Mouse (Mus musculus): ENCODE results near the gene Hkdc1.

The Hkdc1 gene

GRCm38 (mm10) chr10:62380936-62381335 lies 41.4 kb downstream of the Hkdc1 start:
- in situ Hi-C loops (cut with MboI, MseI): loop anchor here (10.0 kb wide), 1 partner anchor 816 kb away; no protein-coding TSS in a partner anchor

- in situ Hi-C loops (cut with MboI, MseI): loop anchor here (10.0 kb wide), 1 partner anchor 815 kb away; no protein-coding TSS in a partner anchor
Observed at GRCm38 (mm10) chr10:62379808-62380207, 42.5 kb downstream of the Hkdc1 start, which contains the start of gene Hk1. TSS of gene Hk1 (minus strand) at chr10:62379908.

- in situ Hi-C loops (cut with MboI, MseI): no loop called here
Observed at GRCm38 (mm10) chr10:62358827-62359226, 63.5 kb downstream of the Hkdc1 start.

GRCm38 (mm10) chr10:62356105-62356730 lies 66.1 kb downstream of the Hkdc1 start:
- in situ Hi-C loops (cut with MboI, MseI): no loop called here

- in situ Hi-C loops (cut with MboI, MseI): no loop called here
Observed at GRCm38 (mm10) chr10:62345147-62345546, 77.1 kb downstream of the Hkdc1 start.

GRCm38 (mm10) chr10:62344004-62344752 lies 78.1 kb downstream of the Hkdc1 start:
- in situ Hi-C loops (cut with MboI, MseI): no loop called here

GRCm38 (mm10) chr10:62342512-62342911 lies 79.8 kb downstream of the Hkdc1 start:
- in situ Hi-C loops (cut with MboI, MseI): no loop called here

- in situ Hi-C loops (cut with MboI, MseI): no loop called here
Observed at GRCm38 (mm10) chr10:62341956-62342355, 80.3 kb downstream of the Hkdc1 start.

- in situ Hi-C loops (cut with MboI, MseI): no loop called here
Observed at GRCm38 (mm10) chr10:62340991-62341390, 81.3 kb downstream of the Hkdc1 start.

- in situ Hi-C loops (cut with MboI, MseI): no loop called here
Observed at GRCm38 (mm10) chr10:62340095-62340731, 82.1 kb downstream of the Hkdc1 start.

GRCm38 (mm10) chr10:62339211-62340094 lies 82.8 kb downstream of the Hkdc1 start:
- in situ Hi-C loops (cut with MboI, MseI): no loop called here

- in situ Hi-C loops (cut with MboI, MseI): no loop called here
Observed at GRCm38 (mm10) chr10:62338626-62339025, 83.7 kb downstream of the Hkdc1 start.

GRCm38 (mm10) chr10:62338176-62338575 lies 84.1 kb downstream of the Hkdc1 start:
- in situ Hi-C loops (cut with MboI, MseI): no loop called here

GRCm38 (mm10) chr10:62336601-62337578 lies 85.4 kb downstream of the Hkdc1 start:
- in situ Hi-C loops (cut with MboI, MseI): no loop called here

GRCm38 (mm10) chr10:62335423-62335776 lies 86.9 kb downstream of the Hkdc1 start:
- in situ Hi-C loops (cut with MboI, MseI): no loop called here

- in situ Hi-C loops (cut with MboI, MseI): no loop called here
Observed at GRCm38 (mm10) chr10:62334686-62335422, 87.4 kb downstream of the Hkdc1 start.

GRCm38 (mm10) chr10:62333269-62333668 lies 89.0 kb downstream of the Hkdc1 start:
- in situ Hi-C loops (cut with MboI, MseI): no loop called here
